Mouse (Mus musculus) embryonic fibroblast, embryonic 13.5 days (primary cell): ENCODE measurements at regions not wholly inside any gene's neighbourhood (a gene's known extent, or its start where the extent isn't known, plus 50 kb on each side); places are given as distances from the start of the nearest gene placed in this dataset.

Experiments
- CTCF ChIP-seq: IDR thresholded peaks from 2 replicates; pipeline ENCODE4 v1.5.1; 2011; ENCODE audit warnings: mild to moderate bottlenecking, control low read depth, low read length, moderate library complexity, borderline replicate concordance; ENCODE audit not compliant: insufficient read depth
- POLR2A ChIP-seq: IDR thresholded peaks from 2 replicates; pipeline ENCODE4 v1.6.1; 2011; ENCODE audit warnings: low read depth, mild to moderate bottlenecking, control low read depth, low read length, moderate library complexity

- TF ChIP-seq POLR2A (no peak), CTCF (no peak)
Measured at GRCm38 (mm10) chr1:61099341-61099740, 121.6 kb downstream of the Icos start.
